Mouse (Mus musculus): ENCODE measurements around the gene Cd47. TPM values are rescaled to one million over a fixed set of nuclear protein-coding genes. Genes with fewer than 3 reads are reported as not detected.

The Cd47 gene
- polyA plus RNA-seq, 1 experiment from 2014 or later = 63.8 TPM

DNA sequence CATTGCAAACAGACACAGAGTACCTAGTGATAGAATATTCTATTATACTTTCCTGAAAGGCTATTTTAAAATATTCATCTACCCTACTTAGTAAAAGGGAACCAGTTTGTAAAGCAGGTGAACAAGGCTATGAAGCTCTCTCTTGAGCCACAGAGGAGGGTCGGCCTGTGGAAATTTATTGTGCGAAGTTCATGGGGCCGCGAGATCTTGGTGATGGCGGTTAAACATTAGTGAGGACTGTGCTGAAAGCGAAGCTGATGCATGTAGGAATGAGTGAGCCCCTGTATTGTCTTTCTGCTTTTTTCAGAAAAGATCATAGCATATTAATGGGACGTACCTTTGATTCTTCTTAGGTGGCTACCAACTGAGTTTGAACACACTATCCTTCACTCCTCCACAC lies 147.3 kb downstream of the Cd47 start:
- Histone ChIP-seq H3K36me3 (ENCODE audit: control insufficient read depth, insufficient read depth, low read length) (no peaks in the 10 kb centered on the region), H3K4me3 (ENCODE audit: low read depth, low read length) (no peak overlapping the region), H3K9ac (ENCODE audit: low read length) (no peak overlapping the region), H3K4me2 (ENCODE audit: low read depth) (no peak overlapping the region), H3K27me3 (ENCODE audit: control insufficient read depth, insufficient read depth, low read length) (no peaks in the 10 kb centered on the region), H3K4me1 (ENCODE audit: control insufficient read depth, insufficient read depth, low read length) (no peaks in the 10 kb centered on the region), H3K9me3 (ENCODE audit: control insufficient read depth, low read length) (no peaks in the 10 kb centered on the region), H3K27ac (ENCODE audit: low read depth, low read length) (no peak overlapping the region)
- no peak for ATAC-seq (ENCODE audit: insufficient read depth, low FRiP score, low TSS enrichment)
- no peak for DNase-seq (ENCODE audit: low spot score)
- WGBS = 90% methylated on average over 7 of the region's 7 CpGs

DNA sequence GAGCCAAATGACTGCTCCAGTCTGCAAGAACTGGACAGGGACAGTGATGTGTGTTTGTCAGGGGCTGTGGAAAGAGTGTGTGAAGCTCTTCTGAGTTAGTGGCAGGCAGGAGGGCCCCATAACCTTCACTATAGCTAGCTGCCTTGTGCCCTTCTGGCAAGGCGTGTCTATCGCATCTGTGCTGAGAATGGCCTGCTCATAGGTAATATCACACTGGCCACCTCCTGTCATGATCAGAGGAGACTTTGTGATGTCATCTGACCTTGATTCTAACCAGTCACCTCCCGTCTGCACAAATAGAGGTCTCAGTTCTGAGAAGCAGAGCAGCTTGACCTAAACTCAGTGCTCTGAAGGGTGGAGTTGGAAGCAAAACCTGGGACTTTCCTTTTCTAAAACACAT lies 148.0 kb downstream of the Cd47 start:
- Histone ChIP-seq H3K27me3 (ENCODE audit: control insufficient read depth, insufficient read depth, low read length) (no peaks in the 10 kb centered on the region), H3K4me2 (ENCODE audit: low read depth) (no peak overlapping the region), H3K4me1 (ENCODE audit: control insufficient read depth, insufficient read depth, low read length) (no peaks in the 10 kb centered on the region), H3K9me3 (ENCODE audit: control insufficient read depth, low read length) (no peaks in the 10 kb centered on the region), H3K36me3 (ENCODE audit: control insufficient read depth, insufficient read depth, low read length) (no peaks in the 10 kb centered on the region), H3K4me3 (ENCODE audit: low read depth, low read length) (no peak overlapping the region), H3K27ac (ENCODE audit: low read depth, low read length) (no peak overlapping the region), H3K9ac (ENCODE audit: low read length) (no peak overlapping the region)
- DNase-seq (ENCODE audit: low spot score) = no peak
- WGBS = 83% methylated on average over 3 of the region's 3 CpGs
- no peak for ATAC-seq (ENCODE audit: insufficient read depth, low FRiP score, low TSS enrichment)

DNA sequence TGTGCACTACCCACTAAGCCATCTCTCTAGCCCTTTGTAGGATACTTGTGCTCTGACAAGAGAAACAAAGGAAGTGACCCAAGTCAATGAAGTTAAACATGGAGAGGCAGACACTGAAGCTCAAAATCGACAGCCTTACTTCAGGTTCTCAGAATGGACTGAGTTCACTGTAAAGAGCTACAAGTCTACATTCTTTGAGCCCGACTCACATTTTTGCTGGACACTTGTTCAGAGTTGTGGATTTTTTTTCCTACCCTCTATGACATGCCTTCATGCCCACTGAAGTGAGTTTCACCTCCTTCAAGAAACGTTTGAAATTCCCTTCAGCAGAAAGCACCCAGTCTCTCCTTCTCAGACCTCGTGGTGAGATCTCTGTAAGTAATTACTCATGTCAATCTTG lies 148.9 kb downstream of the Cd47 start:
- H3K9me3 ChIP-seq (ENCODE audit: control insufficient read depth, low read length) = no peaks in the 10 kb centered on the region
- H3K27ac ChIP-seq (ENCODE audit: low read depth, low read length) = no peak overlapping the region
- no peak overlapping the region for H3K9ac ChIP-seq (ENCODE audit: low read length)
- ATAC-seq (ENCODE audit: insufficient read depth, low FRiP score, low TSS enrichment) (no peak), DNase-seq (ENCODE audit: low spot score) (no peak)
- H3K4me1 ChIP-seq (ENCODE audit: control insufficient read depth, insufficient read depth, low read length) = no peaks in the 10 kb centered on the region
- 75% methylated on average over 4 of the region's 4 CpGs for WGBS
- H3K4me3 ChIP-seq (ENCODE audit: low read depth, low read length) = no peak overlapping the region
- H3K27me3 ChIP-seq (ENCODE audit: control insufficient read depth, insufficient read depth, low read length) = no peaks in the 10 kb centered on the region
- H3K36me3 ChIP-seq (ENCODE audit: control insufficient read depth, insufficient read depth, low read length) = no peaks in the 10 kb centered on the region
- H3K4me2 ChIP-seq (ENCODE audit: low read depth) = no peak overlapping the region

DNA sequence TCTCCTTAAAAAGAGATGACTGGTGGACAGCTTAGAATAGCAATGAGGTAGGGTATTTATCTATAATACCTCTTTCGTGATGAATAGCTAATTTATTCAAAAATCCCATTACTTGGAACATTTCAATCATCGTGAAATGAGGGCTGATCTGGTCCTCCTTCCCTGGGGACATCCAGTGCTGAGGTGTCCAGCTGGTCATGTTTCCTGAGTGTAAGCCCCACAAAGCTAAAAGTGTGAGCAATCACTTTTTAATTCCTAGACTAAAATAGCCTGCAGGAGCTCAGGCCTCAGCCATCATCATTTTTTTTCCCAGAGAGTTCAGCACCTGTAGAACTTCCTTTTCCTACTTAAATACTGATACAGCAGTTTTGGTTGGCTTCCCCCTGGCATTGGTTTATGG lies 150.0 kb downstream of the Cd47 start:
- Histone ChIP-seq H3K4me3 (ENCODE audit: low read depth, low read length) (no peak overlapping the region), H3K4me2 (ENCODE audit: low read depth) (no peak overlapping the region), H3K9ac (ENCODE audit: low read length) (no peak overlapping the region), H3K4me1 (ENCODE audit: control insufficient read depth, insufficient read depth, low read length) (no peaks in the 10 kb centered on the region), H3K27ac (ENCODE audit: low read depth, low read length) (no peak overlapping the region), H3K9me3 (ENCODE audit: control insufficient read depth, low read length) (no peaks in the 10 kb centered on the region), H3K27me3 (ENCODE audit: control insufficient read depth, insufficient read depth, low read length) (no peaks in the 10 kb centered on the region), H3K36me3 (ENCODE audit: control insufficient read depth, insufficient read depth, low read length) (no peaks in the 10 kb centered on the region)
- WGBS = 80% methylated on average over 2 of the region's 2 CpGs
- DNase-seq (ENCODE audit: low spot score) = no peak
- ATAC-seq (ENCODE audit: insufficient read depth, low FRiP score, low TSS enrichment) = no peak

DNA sequence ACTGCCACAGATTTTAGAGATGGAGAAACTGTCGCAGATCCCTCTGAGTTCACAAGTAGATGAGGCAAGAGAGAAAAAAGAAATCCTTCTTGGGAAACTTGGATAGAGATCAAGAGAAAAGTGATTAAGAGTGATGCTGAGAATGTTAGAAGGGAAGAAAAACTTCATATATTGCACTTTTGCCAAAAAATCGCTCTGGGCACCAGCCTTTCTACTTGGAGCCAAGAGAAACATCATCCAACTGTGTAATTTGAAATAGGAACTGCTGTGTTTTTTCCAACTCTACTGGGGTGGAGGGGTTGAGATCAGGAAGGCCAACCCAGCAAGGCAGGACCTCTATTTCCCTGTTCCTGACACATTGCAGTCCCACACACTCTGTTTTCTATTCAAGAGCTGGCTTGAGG lies 151.0 kb downstream of the Cd47 start:
- Histone ChIP-seq H3K27me3 (ENCODE audit: control insufficient read depth, insufficient read depth, low read length) (no peaks in the 10 kb centered on the region), H3K9me3 (ENCODE audit: control insufficient read depth, low read length) (no peaks in the 10 kb centered on the region), H3K4me3 (ENCODE audit: low read depth, low read length) (no peak overlapping the region), H3K27ac (ENCODE audit: low read depth, low read length) (no peak overlapping the region), H3K36me3 (ENCODE audit: control insufficient read depth, insufficient read depth, low read length) (no peaks in the 10 kb centered on the region), H3K4me2 (ENCODE audit: low read depth) (no peak overlapping the region), H3K4me1 (ENCODE audit: control insufficient read depth, insufficient read depth, low read length) (no peaks in the 10 kb centered on the region), H3K9ac (ENCODE audit: low read length) (no peak overlapping the region)
- DNase-seq (ENCODE audit: low spot score) (no peak), ATAC-seq (ENCODE audit: insufficient read depth, low FRiP score, low TSS enrichment) (no peak)
- WGBS = 86% methylated on average over 2 of the region's 2 CpGs

DNA sequence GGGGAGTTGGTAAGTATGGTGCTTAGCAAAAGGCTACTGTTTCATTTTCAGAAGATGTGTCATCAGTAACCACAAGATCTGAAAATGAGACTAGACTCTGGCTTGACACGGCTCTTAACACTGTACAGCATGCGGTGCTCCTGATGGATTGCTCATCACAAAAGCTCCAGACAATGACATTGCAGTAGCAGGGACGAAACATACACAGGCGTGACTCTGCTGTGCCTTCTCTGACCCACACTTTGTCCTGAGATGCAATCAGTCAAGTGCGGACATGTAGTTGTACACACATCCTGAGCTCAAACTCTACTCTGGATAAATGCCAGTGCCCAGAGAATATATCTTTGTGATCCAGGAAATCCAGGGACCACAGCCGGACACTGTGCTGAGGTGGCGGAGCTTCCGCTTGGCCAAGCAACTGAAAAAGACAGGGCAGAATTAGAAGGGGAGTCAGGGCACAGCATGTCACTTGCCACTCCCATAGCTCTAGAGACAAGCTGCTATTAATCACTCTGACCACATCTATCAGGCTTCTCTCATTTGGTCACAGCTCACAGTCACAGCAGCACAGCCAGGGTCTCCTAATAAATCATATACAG lies 151.7 kb downstream of the Cd47 start:
- Histone ChIP-seq H3K4me1 (ENCODE audit: control insufficient read depth, insufficient read depth, low read length) (no peaks in the 10 kb centered on the region), H3K36me3 (ENCODE audit: control insufficient read depth, insufficient read depth, low read length) (no peaks in the 10 kb centered on the region), H3K27me3 (ENCODE audit: control insufficient read depth, insufficient read depth, low read length) (no peaks in the 10 kb centered on the region), H3K4me2 (ENCODE audit: low read depth) (no peak overlapping the region), H3K9ac (ENCODE audit: low read length) (no peak overlapping the region), H3K27ac (ENCODE audit: low read depth, low read length) (no peak overlapping the region), H3K9me3 (ENCODE audit: control insufficient read depth, low read length) (no peaks in the 10 kb centered on the region), H3K4me3 (ENCODE audit: low read depth, low read length) (no peak overlapping the region)
- DNase-seq (ENCODE audit: low spot score) = peak; percentile 14
- 60% methylated on average over 8 of the region's 8 CpGs for whole genome bisulfite sequencing
- ATAC-seq (ENCODE audit: insufficient read depth, low FRiP score, low TSS enrichment) = peak; percentile 35

DNA sequence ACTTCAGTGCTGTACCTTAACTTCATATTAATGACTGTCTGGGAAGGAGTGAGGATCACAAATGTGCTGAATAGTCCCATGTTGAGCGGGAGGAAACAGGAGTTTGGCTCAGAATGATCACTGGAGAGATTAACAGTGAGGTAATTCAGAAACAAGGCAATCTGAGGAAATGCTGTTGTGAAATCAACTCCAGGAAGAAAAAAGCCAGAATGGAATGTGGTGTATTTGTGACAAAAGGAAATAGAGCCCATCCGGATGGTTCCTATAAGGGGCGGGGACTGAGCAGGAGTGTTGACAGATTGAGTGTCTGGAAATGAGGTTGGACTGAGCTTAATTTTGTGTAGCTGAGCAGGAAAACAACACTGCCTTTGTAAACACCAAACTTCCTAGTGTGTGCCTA lies 153.5 kb downstream of the Cd47 start:
- ATAC-seq (ENCODE audit: insufficient read depth, low FRiP score, low TSS enrichment) (no peak), DNase-seq (ENCODE audit: low spot score) (no peak)
- Histone ChIP-seq H3K9me3 (ENCODE audit: control insufficient read depth, low read length) (no peaks in the 10 kb centered on the region), H3K4me1 (ENCODE audit: control insufficient read depth, insufficient read depth, low read length) (no peaks in the 10 kb centered on the region), H3K36me3 (ENCODE audit: control insufficient read depth, insufficient read depth, low read length) (no peaks in the 10 kb centered on the region), H3K27me3 (ENCODE audit: control insufficient read depth, insufficient read depth, low read length) (no peaks in the 10 kb centered on the region), H3K9ac (ENCODE audit: low read length) (no peak overlapping the region), H3K4me2 (ENCODE audit: low read depth) (no peak overlapping the region), H3K27ac (ENCODE audit: low read depth, low read length) (no peak overlapping the region), H3K4me3 (ENCODE audit: low read depth, low read length) (no peak overlapping the region)
- WGBS = 74% methylated on average over 3 of the region's 3 CpGs

DNA sequence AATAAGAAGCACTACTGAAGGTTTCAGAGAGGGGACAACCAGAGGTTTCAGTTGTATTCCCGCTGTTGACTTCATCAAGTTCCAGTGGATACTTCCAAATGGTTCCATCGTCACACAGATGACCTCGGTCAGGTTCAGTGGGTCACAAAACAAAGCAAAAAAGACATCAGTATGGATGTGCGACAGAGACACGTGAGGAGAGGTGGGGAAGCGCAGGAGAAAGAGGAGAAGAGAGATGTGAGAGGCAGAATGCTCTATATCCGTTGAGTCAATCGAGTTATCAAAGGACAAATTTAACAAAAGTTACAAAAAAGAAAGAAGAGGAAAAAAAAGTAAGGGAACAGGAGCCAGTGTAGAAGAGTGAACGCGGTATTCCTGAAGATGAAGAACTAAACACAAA lies 154.6 kb downstream of the Cd47 start:
- Histone ChIP-seq H3K9me3 (ENCODE audit: control insufficient read depth, low read length) (no peaks in the 10 kb centered on the region), H3K9ac (ENCODE audit: low read length) (no peak overlapping the region), H3K27me3 (ENCODE audit: control insufficient read depth, insufficient read depth, low read length) (no peaks in the 10 kb centered on the region), H3K4me2 (ENCODE audit: low read depth) (no peak overlapping the region), H3K36me3 (ENCODE audit: control insufficient read depth, insufficient read depth, low read length) (no peaks in the 10 kb centered on the region), H3K4me1 (ENCODE audit: control insufficient read depth, insufficient read depth, low read length) (no peaks in the 10 kb centered on the region), H3K4me3 (ENCODE audit: low read depth, low read length) (no peak overlapping the region), H3K27ac (ENCODE audit: low read depth, low read length) (no peak overlapping the region)
- no peak for ATAC-seq (ENCODE audit: insufficient read depth, low FRiP score, low TSS enrichment)
- 94% methylated on average over 10 of the region's 10 CpGs for WGBS
- no peak for DNase-seq (ENCODE audit: low spot score)

DNA sequence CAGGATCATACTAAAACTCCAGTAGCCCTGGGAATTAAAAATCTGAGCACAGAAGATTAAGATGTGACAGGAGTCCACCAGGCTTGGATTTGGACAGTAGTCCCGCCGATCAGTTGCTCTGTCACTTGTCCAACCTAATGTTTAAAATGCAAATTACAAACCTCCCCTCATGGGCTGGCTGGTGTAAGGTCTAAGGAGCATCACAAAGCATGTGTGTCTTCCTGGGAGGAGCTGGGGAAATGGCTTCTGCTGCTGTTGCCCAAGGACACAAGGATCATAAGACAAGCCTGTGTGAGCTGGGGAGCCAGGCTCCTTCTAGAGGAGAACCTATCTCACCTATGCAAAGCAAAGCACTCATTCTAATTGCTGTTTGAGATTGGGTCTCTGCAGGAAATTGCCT lies 155.0 kb downstream of the Cd47 start:
- Histone ChIP-seq H3K4me3 (ENCODE audit: low read depth, low read length) (no peak overlapping the region), H3K4me1 (ENCODE audit: control insufficient read depth, insufficient read depth, low read length) (no peaks in the 10 kb centered on the region), H3K9me3 (ENCODE audit: control insufficient read depth, low read length) (no peaks in the 10 kb centered on the region), H3K9ac (ENCODE audit: low read length) (no peak overlapping the region), H3K36me3 (ENCODE audit: control insufficient read depth, insufficient read depth, low read length) (no peaks in the 10 kb centered on the region), H3K27ac (ENCODE audit: low read depth, low read length) (no peak overlapping the region), H3K27me3 (ENCODE audit: control insufficient read depth, insufficient read depth, low read length) (no peaks in the 10 kb centered on the region), H3K4me2 (ENCODE audit: low read depth) (no peak overlapping the region)
- ATAC-seq (ENCODE audit: insufficient read depth, low FRiP score, low TSS enrichment) (no peak), DNase-seq (ENCODE audit: low spot score) (no peak)
- 96% methylated on average over 2 of the region's 2 CpGs for WGBS
